In genomic region chr16:4870490-4870889, GRCm38 (mm10) we compare ENCODE assay signal across 32 mouse cellular contexts. TPM values are rescaled to one million over a fixed set of nuclear protein-coding genes. Genes with fewer than 3 reads are reported as not detected.
"Had no signal": no experiment of that assay in that cellular context is flagged by ENCODE, and none has a peak within 500 bp of the region (broad histone marks: within the 10 kb centered on the region; RNA-seq: fewer than 3 reads in every experiment).

No protein-coding gene starts in this region.

- DNase-seq: gastrocnemius, adult 2 months; gastrocnemius, postnatal 10 days; gastrocnemius, postnatal 25 days; heart, adult 18-20 months; heart, postnatal 10 days; heart, postnatal 4 days; kidney, adult 18-20 months; kidney, adult 8-10 months; kidney, postnatal 10 days; kidney, postnatal 4 days; liver had no signal

- H3K4me1 ChIP-seq: hindbrain, embryonic 10.5 days; hindbrain, embryonic 12.5 days had no signal

- H3K27ac ChIP-seq: gastrocnemius, adult 2 months; heart, embryonic 10.5 days; hindbrain, embryonic 10.5 days; hindbrain, embryonic 12.5 days; hindbrain, embryonic 14.5 days; intestine, embryonic 15.5 days; layer of hippocampus, adult 2 months; left cerebral cortex, adult 2 months; limb, embryonic 10.5 days; limb, embryonic 12.5 days had no signal

- H3K9ac ChIP-seq: heart, embryonic 12.5 days; hindbrain, embryonic 12.5 days; hindbrain, embryonic 14.5 days; intestine, embryonic 15.5 days; limb, embryonic 12.5 days had no signal

- H3K9me3 ChIP-seq: heart, embryonic 10.5 days; heart, embryonic 12.5 days; hindbrain, embryonic 10.5 days; hindbrain, embryonic 12.5 days; intestine, embryonic 15.5 days; limb, embryonic 10.5 days; limb, embryonic 12.5 days had no signal

- ATAC-seq: hindbrain, embryonic 16.5 days; inflammation-experienced regulatory T-cells, adult 6 months; intestine, embryonic 15.5 days had no signal

- H3K4me3 ChIP-seq: gastrocnemius, adult 2 months; heart, embryonic 10.5 days; heart, embryonic 12.5 days; hindbrain, embryonic 10.5 days; hindbrain, embryonic 12.5 days; intestine, embryonic 15.5 days; layer of hippocampus, adult 2 months; left cerebral cortex, adult 2 months; limb, embryonic 10.5 days; limb, embryonic 12.5 days had no signal

- H3K4me2 ChIP-seq: heart, embryonic 12.5 days; hindbrain, embryonic 12.5 days; hindbrain, embryonic 14.5 days; intestine, embryonic 15.5 days; limb, embryonic 12.5 days had no signal

- H3K27me3 ChIP-seq: heart, embryonic 12.5 days; hindbrain, embryonic 12.5 days; intestine, embryonic 15.5 days; limb, embryonic 12.5 days had no signal

RNA-seq across cellular contexts. Expression of gene 4930562C15Rik, which starts 35.3 kb away (rescaled TPM):
- total RNA-seq: gastrocnemius, adult 2 months; gastrocnemius, postnatal 10 days; gastrocnemius, postnatal 25 days; gastrocnemius, postnatal 4 days; granulocyte monocyte progenitor cell, adult 5-6 weeks; heart, adult 8-10 months; heart, postnatal 10 days; heart, postnatal 25 days; heart, postnatal 4 days; layer of hippocampus, adult 2 months; layer of hippocampus, postnatal 10 days; layer of hippocampus, postnatal 25 days; left cerebral cortex, adult 2 months; left cerebral cortex, postnatal 14 days; left cerebral cortex, postnatal 36 days had no signal
- polyA plus RNA-seq: intestine, postnatal 0 days had no signal
